Mouse (Mus musculus): Measurements from ENCODE around the gene Ddx46.
"Not testable (repeated sequence)": the region's sequence is repeated elsewhere in the genome, so short reads cannot be mapped to it uniquely, and the experiment has no call there.

- not testable (repeated sequence) for TF ChIP-seq CTCF (IDR thresholded peaks at IDR 0.05; ENCODE audit: control insufficient read depth, insufficient read depth, low read length)
- 0 out of 2 replicates have a peak, but pooled peaks have one; percentile 9 for TF ChIP-seq POLR2A (IDR thresholded peaks at IDR 0.05; ENCODE audit: borderline replicate concordance, control insufficient read depth, low read depth, low read length)
Measured at GRCm38 (mm10) chr13:55622156-55622648, 12.6 kb upstream of the Ddx46 start.

All from bone marrow, adult 2 months (tissue).